Mouse (Mus musculus): Measurements from ENCODE around the gene BC049762.
A peak's percentile ranks its signal among the peaks of the same experiment; 100 is the strongest.

The BC049762 gene

GRCm38 (mm10) chr11:51262342-51263285 lies at the start of gene BC049762:
Gene BC049762, minus strand, starts transcription at chr11:51263046.
- DNase-seq (ENCODE audit: low read depth in 1 of 2, low spot score in 2 of 2), result peak; percentile 96 to 99

- DNase-seq (ENCODE audit: low read depth in 1 of 2, low spot score in 2 of 2), result no peak
Observed at GRCm38 (mm10) chr11:51311846-51312245, 49.0 kb upstream of the BC049762 start.

- DNase-seq (ENCODE audit: low read depth in 1 of 2, low spot score in 2 of 2), result no peak
Observed at GRCm38 (mm10) chr11:51308306-51308705, 45.5 kb upstream of the BC049762 start.

- no peak for DNase-seq (ENCODE audit: low read depth in 1 of 2, low spot score in 2 of 2)
Observed at GRCm38 (mm10) chr11:51303981-51304553, 41.2 kb upstream of the BC049762 start.

DNA sequence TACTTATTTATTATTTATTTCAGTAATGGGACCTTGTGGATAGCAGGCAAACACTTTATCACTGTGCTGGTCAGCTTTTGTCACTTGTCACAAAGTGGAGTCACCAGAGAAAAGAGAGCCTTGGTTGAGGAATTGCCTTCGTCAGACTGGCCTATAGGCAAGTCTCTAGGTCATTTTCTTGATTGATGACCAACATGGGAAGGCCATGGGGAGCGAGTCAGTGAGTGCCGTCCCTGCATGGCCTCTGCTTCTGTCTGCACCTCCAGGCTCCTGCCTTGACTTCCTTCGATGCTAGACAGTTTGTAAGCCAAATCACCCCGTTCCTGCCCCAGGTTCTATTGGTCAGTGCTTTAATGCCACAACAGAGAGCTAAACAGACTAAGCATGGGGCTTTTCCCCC lies 39.5 kb upstream of the BC049762 start:
- DNase-seq (ENCODE audit: low read depth in 1 of 2, low spot score in 2 of 2), result no peak

GRCm38 (mm10) chr11:51298691-51299090 lies 35.8 kb upstream of the BC049762 start:
- DNase-seq (ENCODE audit: low read depth in 1 of 2, low spot score in 2 of 2), result no peak

DNA sequence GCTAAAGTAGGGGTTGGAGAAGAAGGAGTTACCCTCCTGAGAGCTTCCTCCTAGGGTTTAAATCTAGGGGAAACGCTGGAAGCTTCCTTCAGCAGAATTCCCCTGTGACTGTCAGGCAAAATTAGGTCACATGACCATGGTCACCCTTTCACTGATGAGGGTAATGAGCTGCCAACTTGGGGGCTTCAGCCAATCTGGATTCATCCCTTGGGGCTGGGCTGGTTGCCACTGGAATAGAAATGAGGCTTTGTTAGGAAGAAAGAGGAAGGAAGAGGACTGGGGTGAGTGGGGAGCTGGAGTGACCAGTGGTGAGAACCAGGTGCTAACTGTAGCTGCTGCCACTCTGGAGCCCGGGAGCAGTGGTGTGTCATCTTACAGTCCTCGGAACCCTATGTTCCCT lies 32.9 kb upstream of the BC049762 start:
- no peak for DNase-seq (ENCODE audit: low read depth in 1 of 2, low spot score in 2 of 2)

DNA sequence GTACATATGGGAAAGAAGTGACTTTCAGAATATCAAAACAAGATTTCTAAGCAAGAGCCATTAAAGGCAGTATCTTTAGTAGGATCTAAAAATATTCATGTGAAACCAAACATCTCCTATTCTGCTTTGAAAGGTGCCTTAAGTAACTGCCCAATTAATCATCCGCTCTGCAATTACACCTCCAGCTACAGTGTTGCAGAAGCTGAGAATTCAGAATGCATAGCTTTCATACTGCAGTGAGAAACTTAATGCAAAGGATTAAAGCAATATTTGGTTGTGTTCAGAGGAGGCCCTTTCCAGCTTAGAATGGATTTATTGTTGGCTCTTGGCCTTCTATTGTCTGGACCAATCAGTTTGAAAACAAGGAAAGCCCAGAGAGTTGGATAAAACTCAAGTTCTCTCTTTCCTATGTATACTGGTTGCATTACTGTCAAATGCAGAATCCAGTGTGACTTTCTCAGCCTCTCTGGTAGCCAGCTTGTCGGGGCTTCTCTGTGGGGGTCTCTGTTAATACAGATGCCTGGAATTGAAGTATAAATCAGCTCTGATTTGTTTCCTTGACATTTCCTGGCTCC lies 31.2 kb upstream of the BC049762 start:
- DNase-seq (ENCODE audit: low read depth in 1 of 2, low spot score in 2 of 2), result no peak

GRCm38 (mm10) chr11:51290066-51290955 lies 27.5 kb upstream of the BC049762 start:
- no peak for DNase-seq (ENCODE audit: low read depth in 1 of 2, low spot score in 2 of 2)

DNA sequence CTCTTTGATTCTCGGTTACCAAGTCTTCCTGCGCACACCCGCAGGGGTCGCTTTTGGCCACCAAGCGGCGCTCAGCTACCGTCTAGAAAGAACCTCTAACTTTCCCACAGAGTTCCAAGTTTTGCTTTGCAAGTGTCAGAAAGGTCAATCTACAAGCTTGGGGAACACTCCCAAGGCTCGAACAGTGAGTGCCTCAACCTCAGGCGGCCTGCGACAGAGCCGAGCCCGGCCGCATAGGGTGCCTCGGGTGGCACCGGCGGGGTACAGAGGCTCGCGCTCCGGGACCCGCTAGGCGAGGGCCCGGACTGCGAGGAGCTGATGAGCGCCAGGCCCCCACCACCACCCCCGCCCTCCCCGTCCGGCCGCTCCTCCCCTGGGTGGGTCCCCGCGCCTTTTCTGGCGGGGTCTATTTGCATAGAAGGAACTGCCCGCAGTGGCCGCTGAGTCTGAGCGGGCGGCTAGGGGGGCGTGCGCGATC lies 26.8 kb upstream of the BC049762 start, which contains the start of gene Col23a1:
Gene Col23a1 (plus strand): TSS at position 357 of the 478 bp plus-strand sequence.
- peak in 1 of 2 experiments; percentile 6 for DNase-seq (ENCODE audit: low read depth in 1 of 2, low spot score in 2 of 2)

DNA sequence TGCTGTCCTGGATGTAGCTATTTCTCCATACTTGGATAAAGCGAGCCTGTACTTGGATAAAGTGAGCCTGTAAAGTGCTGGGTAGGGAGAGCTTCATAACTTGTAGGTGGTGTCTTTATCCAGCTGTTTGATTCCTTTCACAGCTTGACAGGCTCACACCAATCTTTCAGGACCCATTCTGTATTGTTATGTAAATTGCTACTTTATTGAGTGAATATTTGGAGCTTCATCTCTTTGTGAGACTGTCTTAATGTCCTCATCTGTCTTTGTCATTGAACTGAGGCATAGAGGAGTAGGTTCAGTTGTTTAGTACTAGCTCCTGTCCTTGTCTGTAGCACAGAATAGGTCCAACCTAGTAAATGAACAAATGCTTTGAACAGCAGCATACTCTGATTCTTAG lies 11.6 kb upstream of the BC049762 start:
- no peak for DNase-seq (ENCODE audit: low read depth in 1 of 2, low spot score in 2 of 2)

DNA sequence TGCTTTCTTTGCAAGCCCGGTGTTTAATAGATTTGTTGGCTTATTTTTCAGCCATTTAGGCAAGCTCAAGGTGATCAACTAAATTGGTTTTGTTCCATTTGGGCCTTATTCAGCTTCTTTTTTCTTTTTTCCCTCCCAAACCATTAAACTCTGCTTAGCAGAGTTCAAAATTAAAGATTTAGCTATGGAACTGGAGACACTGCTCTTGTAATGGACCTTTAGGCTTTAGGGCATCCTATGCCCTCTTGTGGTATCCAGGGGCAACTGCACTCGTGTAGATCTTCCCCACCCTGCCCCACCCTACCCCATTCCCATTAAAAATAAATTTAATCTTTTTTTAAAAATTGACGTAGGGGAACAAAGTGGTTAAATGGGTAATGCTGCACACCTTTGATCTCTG lies 2.5 kb upstream of the BC049762 start:
- DNase-seq (ENCODE audit: low read depth in 1 of 2, low spot score in 2 of 2), result no peak

- DNase-seq (ENCODE audit: low read depth in 1 of 2, low spot score in 2 of 2), result no peak
Observed at GRCm38 (mm10) chr11:51264352-51264751, 1.5 kb upstream of the BC049762 start.

- no peak for DNase-seq (ENCODE audit: low read depth in 1 of 2, low spot score in 2 of 2)
Observed at GRCm38 (mm10) chr11:51263286-51263831, 513 bp upstream of the BC049762 start.

DNA sequence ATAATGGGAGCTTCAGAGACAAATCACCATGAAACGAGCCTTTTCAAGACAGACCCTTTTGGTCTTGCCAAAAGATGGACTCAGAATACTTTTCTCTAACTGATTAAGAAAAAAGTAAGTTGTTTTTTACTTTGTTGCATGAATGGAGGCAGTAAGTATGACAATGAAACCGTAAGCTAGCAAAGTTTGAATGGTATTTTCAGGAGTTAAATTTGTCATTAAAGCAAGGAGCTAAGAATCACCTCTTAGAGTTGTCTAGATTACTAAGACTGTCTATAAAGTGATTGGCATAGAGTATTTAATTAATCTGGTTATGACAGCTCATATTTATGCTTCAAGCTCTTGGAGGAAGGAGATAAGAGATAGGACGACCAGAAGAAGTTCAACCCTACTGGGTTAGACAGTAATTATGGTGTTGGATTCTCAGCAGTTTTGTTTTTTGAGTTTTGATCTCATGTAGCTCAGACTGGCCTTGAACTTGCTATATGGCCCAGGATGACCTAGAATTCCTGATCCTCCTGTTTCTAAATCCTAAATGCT lies 1.1 kb downstream of the BC049762 start, which contains the start of gene Clk4:
Gene Clk4 (plus strand): TSS at position 51 of the 540 bp plus-strand sequence.
- DNase-seq (ENCODE audit: low read depth in 1 of 2, low spot score in 2 of 2), result no peak

GRCm38 (mm10) chr11:51257006-51257405 lies 5.8 kb downstream of the BC049762 start:
- DNase-seq (ENCODE audit: low read depth in 1 of 2, low spot score in 2 of 2), result no peak

- DNase-seq (ENCODE audit: low read depth in 1 of 2, low spot score in 2 of 2), result no peak
Observed at GRCm38 (mm10) chr11:51242897-51243296, 19.9 kb downstream of the BC049762 start.

GRCm38 (mm10) chr11:51234626-51235025 lies 28.2 kb downstream of the BC049762 start:
- no peak for DNase-seq (ENCODE audit: low read depth in 1 of 2, low spot score in 2 of 2)

DNA sequence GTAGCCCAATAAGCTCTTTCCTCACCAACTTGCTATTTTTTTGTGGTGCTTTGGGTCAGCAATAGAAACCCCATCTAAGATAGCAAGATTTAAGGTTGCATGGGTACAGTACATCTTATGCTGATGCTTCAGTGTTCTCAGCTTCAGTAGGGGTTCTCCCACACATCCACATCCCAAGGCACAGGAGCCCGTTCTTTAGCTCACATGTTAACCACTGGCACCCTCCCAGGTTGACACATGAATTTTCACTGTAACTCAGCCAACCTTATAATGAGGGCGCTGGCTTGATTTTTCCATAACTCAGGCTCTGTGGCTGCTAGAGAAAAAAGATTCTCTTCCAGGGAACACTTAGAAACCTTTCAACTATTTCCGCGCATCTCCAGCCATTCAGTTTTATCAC lies 35.7 kb downstream of the BC049762 start:
- no peak for DNase-seq (ENCODE audit: low read depth in 1 of 2, low spot score in 2 of 2)

GRCm38 (mm10) chr11:51220308-51220707 lies 42.5 kb downstream of the BC049762 start, which contains the start of gene Gm12569:
Gene Gm12569, plus strand, starts transcription at chr11:51220473.
- DNase-seq (ENCODE audit: low read depth in 1 of 2, low spot score in 2 of 2), result no peak
